Mouse (Mus musculus): ENCODE measurements around the gene Tvp23b. TPM values are rescaled to one million over a fixed set of nuclear protein-coding genes. Genes with fewer than 3 reads are reported as not detected.

Tvp23b gene
- polyA plus RNA-seq, 1 experiment from 2014 or later, result 53.4 TPM

DNA sequence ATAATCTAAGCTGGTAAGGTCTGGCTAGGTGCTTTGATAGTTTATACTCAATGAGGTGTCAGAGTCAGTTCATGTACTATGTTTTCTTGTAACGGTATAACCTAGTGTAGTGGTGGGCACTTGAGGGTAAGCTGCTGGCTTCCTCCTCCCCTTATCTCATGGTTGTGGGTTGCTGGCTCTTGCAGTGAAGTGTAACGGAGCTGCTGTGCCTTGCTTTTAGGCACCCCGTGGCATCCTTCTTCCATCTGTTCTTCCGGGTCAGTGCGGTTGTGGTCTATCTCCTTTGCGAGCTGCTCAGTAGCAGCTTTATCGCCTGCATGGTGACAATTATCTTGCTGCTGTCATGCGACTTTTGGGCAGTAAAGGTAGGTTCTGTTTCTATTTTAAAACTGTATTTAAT lies 4.2 kb downstream of the Tvp23b start:
- Histone ChIP-seq H3K36me3 (ENCODE audit: control insufficient read depth, insufficient read depth) (peaks cover 41% of the 10 kb centered on the region), H3K4me1 (replicated peaks; ENCODE audit: control insufficient read depth, insufficient read depth, low read length) (no peaks in the 10 kb centered on the region), H3K9me3 (ENCODE audit: control insufficient read depth) (no peaks in the 10 kb centered on the region), H3K9ac (ENCODE audit: low read depth, low read length) (no peak overlapping the region), H3K27me3 (replicated peaks; ENCODE audit: control insufficient read depth, insufficient read depth, low read length) (no peaks in the 10 kb centered on the region), H3K4me2 (replicated peaks; ENCODE audit: low read depth) (no peak overlapping the region), H3K4me3 (ENCODE audit: low read depth, low read length) (no peak overlapping the region), H3K27ac (ENCODE audit: low read depth, low read length) (no peak overlapping the region)
- 94% methylated on average over 8 of the region's 8 CpGs for WGBS
- ATAC-seq, result no peak
- TF ChIP-seq CTCF (IDR thresholded peaks at IDR 0.05; ENCODE audit: low read depth), result no peak

GRCm38 (mm10) chr11:62885323-62885722 lies 6.1 kb downstream of the Tvp23b start:
- Histone ChIP-seq H3K27me3 (replicated peaks; ENCODE audit: control insufficient read depth, insufficient read depth, low read length) (no peaks in the 10 kb centered on the region), H3K36me3 (ENCODE audit: control insufficient read depth, insufficient read depth) (peaks cover 50% of the 10 kb centered on the region), H3K27ac (ENCODE audit: low read depth, low read length) (no peak overlapping the region), H3K9me3 (ENCODE audit: control insufficient read depth) (no peaks in the 10 kb centered on the region), H3K9ac (ENCODE audit: low read depth, low read length) (no peak overlapping the region), H3K4me2 (replicated peaks; ENCODE audit: low read depth) (no peak overlapping the region), H3K4me1 (replicated peaks; ENCODE audit: control insufficient read depth, insufficient read depth, low read length) (no peaks in the 10 kb centered on the region), H3K4me3 (ENCODE audit: low read depth, low read length) (no peak overlapping the region)
- WGBS, result 75% methylated on average over 5 of the region's 5 CpGs
- no peak for ATAC-seq
- TF ChIP-seq CTCF (IDR thresholded peaks at IDR 0.05; ENCODE audit: low read depth), result no peak

GRCm38 (mm10) chr11:62890796-62891195 lies 11.5 kb downstream of the Tvp23b start:
- 91% methylated on average over 4 of the region's 4 CpGs for WGBS
- H3K4me1 ChIP-seq (replicated peaks; ENCODE audit: control insufficient read depth, insufficient read depth, low read length), result no peaks in the 10 kb centered on the region
- no peak for TF ChIP-seq CTCF (IDR thresholded peaks at IDR 0.05; ENCODE audit: low read depth)
- H3K36me3 ChIP-seq (ENCODE audit: control insufficient read depth, insufficient read depth), result peaks cover 53% of the 10 kb centered on the region
- no peak for ATAC-seq
- H3K4me3 ChIP-seq (ENCODE audit: low read depth, low read length), result no peak overlapping the region
- H3K9me3 ChIP-seq (ENCODE audit: control insufficient read depth), result no peaks in the 10 kb centered on the region
- H3K4me2 ChIP-seq (replicated peaks; ENCODE audit: low read depth), result no peak overlapping the region
- H3K27ac ChIP-seq (ENCODE audit: low read depth, low read length), result no peak overlapping the region
- H3K9ac ChIP-seq (ENCODE audit: low read depth, low read length), result no peak overlapping the region
- no peaks in the 10 kb centered on the region for H3K27me3 ChIP-seq (replicated peaks; ENCODE audit: control insufficient read depth, insufficient read depth, low read length)

DNA sequence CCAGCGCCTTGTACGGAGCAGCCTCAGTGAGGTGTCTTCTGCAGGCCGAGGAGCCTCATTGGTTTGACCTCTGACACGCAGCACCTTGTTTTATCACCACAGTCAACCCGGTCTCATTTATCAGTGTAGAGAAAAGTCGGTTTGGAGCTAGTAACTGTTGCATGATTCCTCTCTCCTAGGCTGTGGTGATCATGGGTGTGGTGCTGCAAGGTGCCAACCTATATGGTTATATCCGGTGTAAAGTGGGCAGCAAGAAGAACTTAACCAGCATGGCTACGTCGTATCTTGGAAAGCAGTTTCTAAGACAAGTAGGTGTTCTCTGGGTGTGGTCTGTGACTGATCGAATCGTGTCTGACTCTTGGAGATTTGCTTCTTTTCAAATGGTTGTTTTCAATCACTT lies 12.5 kb downstream of the Tvp23b start:
- Histone ChIP-seq H3K4me2 (replicated peaks; ENCODE audit: low read depth) (no peak overlapping the region), H3K9me3 (ENCODE audit: control insufficient read depth) (no peaks in the 10 kb centered on the region), H3K4me3 (ENCODE audit: low read depth, low read length) (no peak overlapping the region), H3K27ac (ENCODE audit: low read depth, low read length) (no peak overlapping the region), H3K9ac (ENCODE audit: low read depth, low read length) (no peak overlapping the region), H3K36me3 (ENCODE audit: control insufficient read depth, insufficient read depth) (peaks cover 47% of the 10 kb centered on the region), H3K4me1 (replicated peaks; ENCODE audit: control insufficient read depth, insufficient read depth, low read length) (no peaks in the 10 kb centered on the region), H3K27me3 (replicated peaks; ENCODE audit: control insufficient read depth, insufficient read depth, low read length) (no peaks in the 10 kb centered on the region)
- no peak for TF ChIP-seq CTCF (IDR thresholded peaks at IDR 0.05; ENCODE audit: low read depth)
- 88% methylated on average over 11 of the region's 11 CpGs for WGBS
- ATAC-seq, result no peak

DNA sequence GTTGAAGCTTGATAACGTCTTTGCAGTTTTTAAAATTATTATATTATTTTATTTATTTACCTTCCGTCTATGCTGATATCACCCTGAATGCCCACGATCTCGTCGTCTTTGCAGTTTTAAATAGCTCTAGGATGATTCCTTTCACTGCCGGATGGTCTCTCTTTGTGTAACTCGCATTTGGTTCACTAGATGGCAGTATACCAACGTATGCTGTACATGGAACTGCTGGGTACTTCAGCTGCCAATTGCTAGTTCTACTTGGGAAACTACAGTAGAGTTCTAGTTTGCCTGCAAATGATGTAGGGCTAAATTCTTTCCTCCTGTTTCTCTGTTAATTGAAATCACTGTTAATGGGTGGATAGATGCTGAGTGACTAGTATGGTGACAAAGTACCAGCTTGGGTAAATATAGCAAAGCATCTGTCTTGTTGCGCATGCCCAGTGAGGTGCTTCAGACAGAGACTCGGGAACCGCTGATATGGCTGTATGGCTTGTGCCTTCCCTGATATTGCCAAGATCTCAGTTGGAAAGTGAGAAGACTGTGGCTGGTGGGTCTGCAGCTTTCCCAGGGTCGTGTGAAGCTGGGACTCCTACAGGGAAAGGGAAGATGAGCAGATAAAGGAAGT lies 22.6 kb downstream of the Tvp23b start:
- no peaks in the 10 kb centered on the region for H3K4me1 ChIP-seq (replicated peaks; ENCODE audit: control insufficient read depth, insufficient read depth, low read length)
- no peak overlapping the region for H3K4me2 ChIP-seq (replicated peaks; ENCODE audit: low read depth)
- H3K36me3 ChIP-seq (ENCODE audit: control insufficient read depth, insufficient read depth), result no peaks in the 10 kb centered on the region
- H3K9ac ChIP-seq (ENCODE audit: low read depth, low read length), result no peak overlapping the region
- 30% methylated on average over 12 of the region's 12 CpGs for WGBS
- H3K4me3 ChIP-seq (ENCODE audit: low read depth, low read length), result no peak overlapping the region
- peak; percentile 92 for TF ChIP-seq CTCF (IDR thresholded peaks at IDR 0.05; ENCODE audit: low read depth)
- H3K27ac ChIP-seq (ENCODE audit: low read depth, low read length), result no peak overlapping the region
- no peak for ATAC-seq
- no peaks in the 10 kb centered on the region for H3K27me3 ChIP-seq (replicated peaks; ENCODE audit: control insufficient read depth, insufficient read depth, low read length)
- H3K9me3 ChIP-seq (ENCODE audit: control insufficient read depth), result no peaks in the 10 kb centered on the region

GRCm38 (mm10) chr11:62903871-62904495 lies 24.7 kb downstream of the Tvp23b start:
- ATAC-seq, result no peak
- Histone ChIP-seq H3K4me3 (ENCODE audit: low read depth, low read length) (no peak overlapping the region), H3K9me3 (ENCODE audit: control insufficient read depth) (no peaks in the 10 kb centered on the region), H3K36me3 (ENCODE audit: control insufficient read depth, insufficient read depth) (no peaks in the 10 kb centered on the region), H3K4me1 (replicated peaks; ENCODE audit: control insufficient read depth, insufficient read depth, low read length) (no peaks in the 10 kb centered on the region), H3K9ac (ENCODE audit: low read depth, low read length) (no peak overlapping the region), H3K27ac (ENCODE audit: low read depth, low read length) (no peak overlapping the region), H3K27me3 (replicated peaks; ENCODE audit: control insufficient read depth, insufficient read depth, low read length) (no peaks in the 10 kb centered on the region), H3K4me2 (replicated peaks; ENCODE audit: low read depth) (no peak overlapping the region)
- no peak for TF ChIP-seq CTCF (IDR thresholded peaks at IDR 0.05; ENCODE audit: low read depth)
- WGBS, result 64% methylated on average over 6 of the region's 6 CpGs

All from intestine, postnatal 0 days (tissue).